Mouse (Mus musculus): Measurements from ENCODE around the gene Nedd9. TPM values are rescaled to one million over a fixed set of nuclear protein-coding genes. Genes with fewer than 3 reads are reported as not detected.

Nedd9 gene
- total and polyA plus RNA-seq, 3 experiments, result 0.15 to 0.25 TPM; not detected in 1

GRCm38 (mm10) chr13:41437390-41437789, 49.8 kb downstream of the Nedd9 start:
- no peaks in the 10 kb centered on the region for H3K79me2 ChIP-seq (ENCODE audit: control insufficient read depth, insufficient read depth, low read length, poor library complexity)
- no peak overlapping the region for H3K9ac ChIP-seq (ENCODE audit: control insufficient read depth, low read depth, low read length, poor library complexity, severe bottlenecking)
- TF ChIP-seq CHD1 (IDR thresholded peaks at IDR 0.05; ENCODE audit: low read depth, low read length), result no peak
- TF ChIP-seq POLR2AphosphoS2 (IDR thresholded peaks at IDR 0.05; ENCODE audit: low read length), result no peak
- TF ChIP-seq MAFK (IDR thresholded peaks at IDR 0.05; ENCODE audit: borderline replicate concordance, low read depth, low read length), result no peak
- TF ChIP-seq SMC3 (IDR thresholded peaks at IDR 0.05; ENCODE audit: low read depth, low read length), result no peak
- no peak for TF ChIP-seq RAD21 (IDR thresholded peaks at IDR 0.05; ENCODE audit: low read depth, low read length)
- H3K27ac ChIP-seq (ENCODE audit: control insufficient read depth, low read depth, low read length), result no peak overlapping the region
- no peaks in the 10 kb centered on the region for H3K36me3 ChIP-seq (ENCODE audit: control insufficient read depth in 1 of 2, insufficient read depth in 2 of 2, low read length in 2 of 2)
- H3K27me3 ChIP-seq (ENCODE audit: control insufficient read depth in 1 of 2, insufficient read depth in 2 of 2, low read length in 2 of 2), result no peaks in the 10 kb centered on the region
- no peaks in the 10 kb centered on the region for H3K4me1 ChIP-seq (ENCODE audit: control insufficient read depth in 1 of 2, insufficient read depth in 2 of 2, low read length in 2 of 2)
- DNase-seq (ENCODE audit: low read depth, low spot score), result no peak
- no peak overlapping the region for H3K4me3 ChIP-seq (ENCODE audit: control insufficient read depth in 1 of 2, insufficient read depth in 1 of 2, low read depth in 2 of 2, low read length in 2 of 2)
- no peaks in the 10 kb centered on the region for H3K9me3 ChIP-seq (replicated peaks; ENCODE audit: insufficient read depth, low read length)

- DNase-seq (ENCODE audit: low read depth, low spot score), result no peak
- H3K4me1 ChIP-seq (ENCODE audit: control insufficient read depth in 1 of 2, insufficient read depth in 2 of 2, low read length in 2 of 2), result no peaks in the 10 kb centered on the region
- H3K27me3 ChIP-seq (ENCODE audit: control insufficient read depth in 1 of 2, insufficient read depth in 2 of 2, low read length in 2 of 2), result no peaks in the 10 kb centered on the region
- H3K27ac ChIP-seq (ENCODE audit: control insufficient read depth, low read depth, low read length), result no peak overlapping the region
- H3K36me3 ChIP-seq (ENCODE audit: control insufficient read depth in 1 of 2, insufficient read depth in 2 of 2, low read length in 2 of 2), result no peaks in the 10 kb centered on the region
- no peaks in the 10 kb centered on the region for H3K9me3 ChIP-seq (replicated peaks; ENCODE audit: insufficient read depth, low read length)
- H3K79me2 ChIP-seq (ENCODE audit: control insufficient read depth, insufficient read depth, low read length, poor library complexity), result no peaks in the 10 kb centered on the region
- H3K9ac ChIP-seq (ENCODE audit: control insufficient read depth, low read depth, low read length, poor library complexity, severe bottlenecking), result no peak overlapping the region
- no peak overlapping the region for H3K4me3 ChIP-seq (ENCODE audit: control insufficient read depth in 1 of 2, insufficient read depth in 1 of 2, low read depth in 2 of 2, low read length in 2 of 2)
- no peak for TF ChIP-seq ZNF384 (IDR thresholded peaks at IDR 0.05; ENCODE audit: low read depth, low read length)
- no peak for TF ChIP-seq NRF1 (IDR thresholded peaks at IDR 0.05; ENCODE audit: insufficient read depth, low read depth, low read length, poor library complexity, severe bottlenecking)
- TF ChIP-seq MAZ (IDR thresholded peaks at IDR 0.05; ENCODE audit: low read depth, low read length), result no peak
- TF ChIP-seq RAD21 (IDR thresholded peaks at IDR 0.05; ENCODE audit: low read depth, low read length), result no peak
- no peak for TF ChIP-seq BHLHE40 (IDR thresholded peaks at IDR 0.05; ENCODE audit: borderline replicate concordance, low read depth, low read length)
- TF ChIP-seq E2F4 (IDR thresholded peaks at IDR 0.05; ENCODE audit: borderline replicate concordance, low read depth, low read length), result no peak
- no peak for TF ChIP-seq NELFE (IDR thresholded peaks at IDR 0.05; ENCODE audit: low read depth, low read length)
- no peak for TF ChIP-seq ZMIZ1 (IDR thresholded peaks at IDR 0.05; ENCODE audit: low read depth, low read length)
- no peak for TF ChIP-seq UBTF (IDR thresholded peaks at IDR 0.05; ENCODE audit: borderline replicate concordance, insufficient read depth, low read depth, low read length)
- TF ChIP-seq POLR2A (IDR thresholded peaks at IDR 0.05; ENCODE audit: control insufficient read depth in 1 of 2, insufficient read depth in 1 of 2, low read depth in 1 of 2, low read length in 2 of 2, poor library complexity in 1 of 2), result no peak
- TF ChIP-seq GABPA (IDR thresholded peaks at IDR 0.05; ENCODE audit: low read depth, low read length), result no peak
- TF ChIP-seq GATA1 (IDR thresholded peaks at IDR 0.05; ENCODE audit: low read depth, low read length), result no peak
- TF ChIP-seq SMC3 (IDR thresholded peaks at IDR 0.05; ENCODE audit: low read depth, low read length), result no peak
- TF ChIP-seq MYC (IDR thresholded peaks at IDR 0.05; ENCODE audit: low read depth, low read length), result no peak
- TF ChIP-seq MAX (IDR thresholded peaks at IDR 0.05; ENCODE audit: low read length), result no peak
- no peak for TF ChIP-seq MAFK (IDR thresholded peaks at IDR 0.05; ENCODE audit: borderline replicate concordance, low read depth, low read length)
- no peak for TF ChIP-seq TCF12 (IDR thresholded peaks at IDR 0.05; ENCODE audit: low read depth, low read length)
- no peak for TF ChIP-seq RCOR1 (IDR thresholded peaks at IDR 0.05; ENCODE audit: low read depth, low read length)
- no peak for TF ChIP-seq SIN3A (IDR thresholded peaks at IDR 0.05; ENCODE audit: low read length)
- TF ChIP-seq ELF1 (IDR thresholded peaks at IDR 0.05; ENCODE audit: low read depth, low read length), result no peak
These were observed 50.4 kb downstream of the Nedd9 start for GRCm38 (mm10) chr13:41436731-41437130.
